Mouse (Mus musculus) brain, embryonic 18.5 days (tissue): ENCODE results near the gene Tomm40l.

Experiments used
- DNase-seq: peaks from one replicate; pipeline ENCODE4 v3.0.0-alpha.2; 2012; ENCODE audit warnings: low read depth, low spot score

The Tomm40l gene

GRCm38 (mm10) chr1:171222238-171223155, at the start of gene Tomm40l:
TSS of gene Tomm40l (minus strand) at chr1:171222514.
- DNase-seq: peak; percentile 98

DNA sequence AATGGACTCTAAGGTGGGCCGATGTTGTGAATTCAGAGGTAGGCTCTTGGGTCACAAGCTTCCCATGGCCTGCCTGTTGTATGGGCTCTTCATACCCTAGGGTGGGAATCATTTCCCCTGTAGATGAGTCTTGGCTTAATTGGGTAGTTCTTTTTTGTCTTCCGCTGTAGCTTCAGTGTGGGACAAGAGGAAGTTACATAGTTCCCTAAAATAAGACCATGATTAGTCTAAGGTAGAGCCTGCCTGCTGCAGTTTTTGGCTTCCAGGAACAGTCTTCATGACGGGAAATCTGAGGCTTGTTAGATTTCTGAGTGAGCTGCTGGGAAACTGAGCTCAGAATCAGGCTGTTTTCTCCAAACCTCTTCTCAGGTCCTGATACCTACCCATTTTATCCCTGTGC, 49.8 kb upstream of the Tomm40l start:
- no peak for DNase-seq

- no peak for DNase-seq
These were observed 49.3 kb upstream of the Tomm40l start for GRCm38 (mm10) chr1:171271622-171272021.

DNA sequence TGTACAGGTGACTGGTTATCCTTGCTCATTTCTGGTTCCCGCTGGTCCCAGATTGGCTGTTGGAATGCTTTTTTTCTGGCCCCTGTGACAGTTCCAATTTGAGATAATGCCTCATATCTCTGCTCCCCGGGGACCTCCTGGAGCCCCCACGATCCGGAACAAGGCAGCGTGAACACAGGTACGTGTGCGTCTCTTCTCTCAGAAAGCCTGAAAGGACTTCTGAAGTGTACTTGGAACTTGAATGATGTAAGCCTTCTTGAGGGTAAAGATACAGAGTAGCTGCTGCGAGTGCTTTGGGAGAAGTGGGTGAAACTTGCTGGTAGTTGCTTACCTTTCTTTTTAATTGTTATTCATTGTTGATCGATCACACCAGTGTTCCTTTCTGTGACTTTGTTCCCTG, 48.9 kb upstream of the Tomm40l start:
- DNase-seq: no peak

DNA sequence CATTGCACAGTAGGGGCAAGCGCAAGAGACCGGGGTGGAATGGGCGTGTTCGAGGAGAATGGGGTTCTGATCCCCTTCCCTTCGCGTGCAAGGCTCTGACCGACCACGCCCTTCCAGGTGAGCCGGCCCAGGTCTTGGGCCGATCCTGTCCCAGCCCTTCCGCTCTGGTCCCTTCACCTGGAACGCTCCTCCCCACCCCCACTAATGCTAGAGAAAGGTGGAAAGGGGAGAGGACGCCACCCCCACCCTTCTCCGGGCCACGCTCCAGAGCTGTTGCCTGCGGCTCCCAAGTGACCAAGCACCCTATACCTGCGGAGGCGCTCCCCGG, 48.2 kb upstream of the Tomm40l start:
- DNase-seq: no peak

GRCm38 (mm10) chr1:171269848-171270572, 47.7 kb upstream of the Tomm40l start, which contains the start of gene B4galt3:
TSS of gene B4galt3 (plus strand) at chr1:171270328.
- no peak for DNase-seq

- DNase-seq: no peak
These were observed 46.0 kb upstream of the Tomm40l start for GRCm38 (mm10) chr1:171268341-171268740.

DNA sequence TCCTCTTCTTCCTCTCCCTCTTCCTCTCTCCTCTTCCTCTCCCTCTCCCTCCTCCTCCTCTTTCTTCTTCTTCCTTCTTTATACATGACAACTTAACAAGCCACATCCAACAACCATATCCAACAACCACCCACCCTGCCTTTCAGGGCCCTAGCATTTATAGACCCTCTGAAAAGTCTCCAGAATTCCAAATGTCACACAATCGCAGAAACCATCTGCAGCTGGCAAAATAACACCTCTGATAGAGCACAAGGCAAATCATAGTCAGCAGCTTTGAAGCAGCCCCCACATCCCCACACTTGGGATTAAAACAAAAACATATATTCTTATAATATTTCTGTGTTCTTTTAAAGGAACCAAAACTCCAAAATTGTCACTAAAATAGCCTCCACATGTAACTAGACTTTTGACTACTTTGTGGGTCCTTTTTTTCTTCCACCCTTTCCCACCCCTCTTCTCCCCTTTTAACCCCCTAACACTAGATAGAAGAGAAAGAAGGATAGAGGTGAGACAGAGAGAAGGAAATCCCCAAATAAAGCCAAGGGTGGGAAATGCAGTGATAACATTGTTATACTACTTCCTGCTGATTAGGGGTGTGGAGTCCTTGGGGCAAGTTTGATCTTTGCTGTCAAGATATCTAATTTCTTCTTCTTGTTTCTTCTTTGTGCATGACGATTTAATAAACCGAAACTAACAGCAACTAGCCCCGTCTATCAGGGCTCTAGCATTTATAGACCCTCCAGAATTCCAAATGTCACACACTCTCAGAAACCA, 43.8 kb upstream of the Tomm40l start:
- DNase-seq: no peak

DNA sequence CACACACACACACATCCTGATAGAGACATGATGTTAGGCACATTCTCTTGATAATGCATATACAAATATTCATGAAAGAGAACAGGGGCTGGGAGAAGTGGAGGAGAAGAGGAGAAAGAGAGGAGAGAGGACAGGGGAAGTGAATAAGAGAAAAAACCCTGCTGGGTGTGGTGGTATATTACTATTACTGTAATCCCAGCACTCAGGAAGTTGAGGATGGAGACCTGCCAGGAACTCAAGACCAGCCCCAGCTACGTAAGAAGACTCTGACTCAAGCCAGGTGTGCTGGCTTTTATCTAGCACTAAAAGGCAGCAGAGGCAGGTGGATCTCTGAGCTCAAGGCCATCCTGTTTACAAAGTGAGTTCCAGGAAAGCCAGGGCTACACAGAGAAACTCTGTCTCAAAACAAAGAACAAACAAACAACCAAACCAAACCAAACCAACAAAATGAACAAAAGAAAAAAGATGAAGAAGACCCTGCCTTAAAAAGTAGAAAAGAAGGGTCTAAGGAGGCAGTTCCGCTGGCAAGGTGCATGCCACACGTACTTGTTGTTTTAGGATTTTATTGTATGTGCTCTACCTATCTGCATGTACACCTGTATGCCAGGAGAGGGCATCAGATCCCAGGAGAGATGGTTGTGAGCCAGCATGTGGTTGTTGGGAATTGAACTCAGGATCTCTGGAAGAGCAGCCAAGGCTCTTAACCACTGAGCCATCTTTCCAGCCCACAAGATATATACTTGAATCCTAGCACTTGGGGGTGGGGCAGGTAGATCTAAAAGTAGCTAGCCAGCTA, 41.5 kb upstream of the Tomm40l start:
- no peak for DNase-seq

DNA sequence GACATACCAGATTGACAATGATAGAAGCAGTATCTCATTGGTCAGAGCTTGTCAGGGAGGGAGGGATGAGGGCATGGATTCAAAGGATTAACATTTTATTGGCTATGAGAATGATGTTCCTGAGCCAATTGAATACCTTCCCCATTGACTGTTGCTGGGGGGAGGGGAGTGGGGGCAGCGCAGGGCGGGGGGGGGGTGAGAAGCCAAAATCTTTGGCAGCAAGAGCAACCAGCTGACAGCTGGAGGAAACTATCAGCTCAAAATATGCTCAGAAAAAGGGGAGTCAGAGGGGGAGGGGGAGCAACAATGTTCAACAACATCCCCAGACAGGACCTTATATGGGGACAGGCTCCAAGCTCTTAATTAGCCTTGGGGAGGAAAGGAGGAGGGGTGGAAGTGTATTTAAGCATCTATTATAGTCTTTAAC, 40.9 kb upstream of the Tomm40l start:
- peak; percentile 83 for DNase-seq

GRCm38 (mm10) chr1:171262594-171263130, 40.3 kb upstream of the Tomm40l start:
- DNase-seq: peak; percentile 79

DNA sequence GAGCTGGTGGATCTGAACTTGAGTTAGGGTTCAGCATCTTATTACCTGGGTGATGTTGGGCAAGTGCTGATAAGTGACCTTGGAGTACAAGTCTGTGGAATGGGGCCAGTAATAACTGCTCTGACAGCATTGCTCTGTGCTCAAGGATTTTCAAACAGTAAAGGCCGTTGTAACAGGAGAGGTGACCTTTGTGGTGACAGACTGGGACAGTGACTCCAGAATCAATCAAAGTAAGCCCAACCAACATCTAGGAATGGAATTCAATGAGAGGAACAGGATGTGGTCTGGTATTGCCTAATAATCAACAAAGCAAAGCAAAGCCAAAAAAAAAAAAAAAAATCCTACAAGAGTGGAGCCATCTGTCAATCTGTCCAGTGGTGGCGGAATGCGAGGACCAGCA, 38.0 kb upstream of the Tomm40l start:
- DNase-seq: no peak

DNA sequence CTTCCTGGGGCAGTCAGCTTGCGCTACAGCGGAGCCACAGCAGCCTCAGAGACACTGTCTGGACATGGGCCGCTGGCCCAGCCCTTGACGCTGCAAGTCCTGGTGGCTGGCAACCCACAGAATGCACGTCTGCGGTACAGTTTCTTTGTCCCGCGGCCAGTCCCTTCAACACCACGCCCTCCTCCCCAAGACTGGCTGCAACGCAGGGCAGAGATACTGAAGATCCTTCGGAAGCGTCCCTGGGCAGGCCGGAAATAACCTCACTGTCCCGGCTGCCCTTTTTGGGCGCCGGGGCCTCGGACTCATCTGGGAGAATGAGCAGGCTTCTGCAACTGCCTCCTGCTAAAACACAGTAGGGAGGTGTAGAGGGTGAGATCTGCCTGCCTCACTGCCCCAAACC, 36.6 kb upstream of the Tomm40l start:
- no peak for DNase-seq

DNA sequence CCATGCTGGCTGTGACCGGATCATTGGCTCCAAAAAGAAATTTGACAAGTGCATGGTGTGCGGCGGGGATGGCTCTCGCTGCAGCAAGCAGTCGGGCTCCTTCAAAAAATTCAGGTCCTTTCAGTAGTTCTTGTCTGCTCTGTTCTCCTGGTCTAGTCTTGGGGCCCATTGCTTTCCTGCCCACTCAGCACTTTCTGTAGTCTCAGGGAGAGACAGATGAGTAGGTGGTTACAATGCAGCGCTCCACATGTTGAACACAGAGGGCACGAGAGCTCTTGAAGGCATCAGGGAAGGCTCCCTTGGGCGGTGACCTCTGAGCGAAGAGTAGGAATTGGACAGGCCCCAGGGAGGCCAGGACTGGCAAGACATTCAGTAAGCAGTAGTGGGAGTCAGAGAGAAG, 35.5 kb upstream of the Tomm40l start:
- no peak for DNase-seq

DNA sequence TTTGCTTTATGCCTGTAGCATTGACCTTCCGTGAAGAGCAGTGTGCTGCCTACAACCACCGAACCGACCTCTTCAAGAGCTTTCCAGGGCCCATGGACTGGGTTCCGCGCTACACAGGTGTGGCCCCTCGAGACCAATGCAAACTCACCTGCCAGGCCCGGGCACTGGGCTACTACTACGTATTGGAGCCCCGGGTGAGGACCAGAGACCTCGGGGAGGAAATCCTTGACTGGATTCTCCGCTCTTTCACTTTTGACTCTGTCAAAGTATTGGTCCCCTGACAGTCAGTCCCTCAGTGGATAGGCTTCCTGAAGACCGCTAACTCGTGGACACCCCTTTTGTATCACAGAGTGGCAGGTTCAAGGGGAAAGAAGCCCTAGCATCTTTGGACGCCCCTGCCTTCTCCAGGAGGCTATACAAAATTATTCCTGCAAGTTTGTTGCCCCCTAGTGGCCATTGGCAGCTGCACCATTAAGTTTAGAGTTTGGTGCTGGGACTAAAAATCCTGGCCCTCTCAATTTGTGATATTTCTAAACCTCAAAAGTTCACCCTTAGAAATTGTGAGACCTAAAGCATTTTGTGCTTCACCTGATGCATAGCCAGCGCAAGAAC, 34.7 kb upstream of the Tomm40l start:
- DNase-seq: no peak

DNA sequence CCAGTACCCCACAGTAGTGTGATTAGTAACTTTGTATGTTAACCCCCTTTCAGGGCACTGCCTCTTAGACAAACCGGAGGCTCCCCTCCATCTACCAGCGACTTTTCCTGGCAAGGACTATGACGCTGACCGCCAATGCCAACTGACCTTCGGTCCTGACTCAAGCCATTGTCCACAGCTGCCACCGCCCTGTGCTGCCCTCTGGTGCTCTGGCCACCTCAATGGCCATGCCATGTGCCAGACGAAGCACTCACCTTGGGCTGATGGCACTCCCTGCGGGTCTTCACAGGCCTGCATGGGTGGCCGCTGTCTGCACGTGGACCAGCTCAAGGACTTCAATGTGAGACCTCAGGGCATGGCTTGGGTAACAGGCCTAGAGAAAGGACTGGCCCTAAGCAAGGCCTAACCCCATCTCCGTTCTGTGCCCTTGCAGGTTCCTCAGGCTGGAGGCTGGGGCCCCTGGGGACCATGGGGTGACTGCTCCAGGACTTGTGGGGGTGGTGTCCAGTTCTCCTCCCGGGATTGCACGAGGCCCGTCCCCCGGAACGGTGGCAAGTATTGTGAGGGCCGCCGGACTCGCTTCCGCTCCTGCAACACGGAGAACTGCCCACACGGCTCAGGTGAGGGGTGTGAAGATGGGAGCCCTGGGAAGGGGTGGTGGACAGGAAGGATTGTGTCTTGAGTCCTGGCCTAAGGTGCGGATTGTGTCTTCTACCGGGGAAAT, 33.9 kb upstream of the Tomm40l start:
- no peak for DNase-seq

GRCm38 (mm10) chr1:171252415-171252814, 30.1 kb upstream of the Tomm40l start:
- DNase-seq: no peak

GRCm38 (mm10) chr1:171251594-171252324, 29.4 kb upstream of the Tomm40l start:
- no peak for DNase-seq
